Mouse (Mus musculus) heart, adult 2 months (tissue): ENCODE measurements around the gene Elmo1.

ENCODE experiments used
- CTCF ChIP-seq: fragments of 200-600 bp; IDR thresholded peaks from 2 replicates; pipeline ENCODE4 v1.8.1; 2022; ENCODE audit warnings: antibody characterized with exemption, mild to moderate bottlenecking, moderate library complexity
- POLR2A ChIP-seq: fragments of 200-500 bp; IDR thresholded peaks from 2 replicates; pipeline ENCODE4 v1.6.1; 2011; ENCODE audit warnings: mild to moderate bottlenecking, low read depth, low read length, control low read depth; ENCODE audit not compliant: insufficient read depth

- TF ChIP-seq POLR2A (no peak), CTCF (no peak)
These were observed 30.3 kb downstream of the Elmo1 start for GRCm38 (mm10) chr13:20120723-20121122.
